Mouse (Mus musculus): ENCODE results near the gene Dlk1. TPM values are rescaled to one million over a fixed set of nuclear protein-coding genes. Genes with fewer than 3 reads are reported as not detected.

Dlk1 gene
- polyA plus RNA-seq, 1 experiment from 2014 or later, result 77.7 TPM

- H3K36me3 ChIP-seq, result no peaks in the 10 kb centered on the region
- 36% methylated on average over 13 of the region's 13 CpGs for WGBS
- no peak overlapping the region for H3K4me3 ChIP-seq
- H3K27ac ChIP-seq (replicated peaks), result peak overlapping the region; percentile 28; the same call in 1 of the 2 replicates
- H3K4me2 ChIP-seq, result no peak overlapping the region
- no peak for ATAC-seq (ENCODE audit: low read depth)
- no peak overlapping the region for H3K9ac ChIP-seq
- peaks cover 59% of the 10 kb centered on the region for H3K27me3 ChIP-seq
- H3K9me3 ChIP-seq, result no peaks in the 10 kb centered on the region
- H3K4me1 ChIP-seq (replicated peaks), result peaks cover 75% of the 10 kb centered on the region
Measured at GRCm38 (mm10) chr12:109442115-109442514, 10.5 kb upstream of the Dlk1 start.

GRCm38 (mm10) chr12:109443276-109443675 is 9.3 kb upstream of the Dlk1 start:
- Histone ChIP-seq H3K9me3 (no peaks in the 10 kb centered on the region), H3K4me1 (replicated peaks) (peaks cover 65% of the 10 kb centered on the region), H3K4me3 (no peak overlapping the region), H3K27me3 (peaks cover 70% of the 10 kb centered on the region), H3K36me3 (no peaks in the 10 kb centered on the region), H3K9ac (no peak overlapping the region), H3K4me2 (no peak overlapping the region), H3K27ac (replicated peaks) (no peak overlapping the region)
- no peak for ATAC-seq (ENCODE audit: low read depth)
- 73% methylated on average over 3 of the region's 3 CpGs for WGBS

DNA sequence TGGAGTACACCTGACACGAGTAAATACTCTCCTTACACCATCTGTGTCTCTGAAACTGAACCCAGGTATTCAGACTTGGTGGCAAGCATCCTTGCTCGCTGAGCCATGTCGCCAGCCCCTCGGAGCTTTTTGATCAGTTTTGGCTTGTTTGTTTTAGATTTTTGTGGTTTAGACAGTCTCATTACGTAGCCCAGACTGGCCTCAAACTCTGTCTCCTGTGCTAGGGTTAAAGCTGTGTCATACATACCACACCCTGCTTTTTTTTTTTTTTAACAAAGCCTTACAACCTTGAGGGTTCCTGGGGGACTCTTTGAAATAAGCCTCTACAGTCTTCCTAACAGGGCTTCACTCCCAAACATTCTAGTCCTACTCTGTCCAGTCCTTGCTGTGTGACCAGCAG is 7.6 kb upstream of the Dlk1 start:
- Histone ChIP-seq H3K27me3 (peaks cover 72% of the 10 kb centered on the region), H3K4me3 (no peak overlapping the region), H3K4me2 (no peak overlapping the region), H3K27ac (replicated peaks) (no peak overlapping the region), H3K4me1 (replicated peaks) (peaks cover 59% of the 10 kb centered on the region), H3K36me3 (no peaks in the 10 kb centered on the region), H3K9ac (no peak overlapping the region), H3K9me3 (no peaks in the 10 kb centered on the region)
- 0 out of 2 replicates have a peak, but pooled peaks have one; percentile 2 for ATAC-seq (ENCODE audit: low read depth)
- 66% methylated on average over 5 of the region's 5 CpGs for WGBS

DNA sequence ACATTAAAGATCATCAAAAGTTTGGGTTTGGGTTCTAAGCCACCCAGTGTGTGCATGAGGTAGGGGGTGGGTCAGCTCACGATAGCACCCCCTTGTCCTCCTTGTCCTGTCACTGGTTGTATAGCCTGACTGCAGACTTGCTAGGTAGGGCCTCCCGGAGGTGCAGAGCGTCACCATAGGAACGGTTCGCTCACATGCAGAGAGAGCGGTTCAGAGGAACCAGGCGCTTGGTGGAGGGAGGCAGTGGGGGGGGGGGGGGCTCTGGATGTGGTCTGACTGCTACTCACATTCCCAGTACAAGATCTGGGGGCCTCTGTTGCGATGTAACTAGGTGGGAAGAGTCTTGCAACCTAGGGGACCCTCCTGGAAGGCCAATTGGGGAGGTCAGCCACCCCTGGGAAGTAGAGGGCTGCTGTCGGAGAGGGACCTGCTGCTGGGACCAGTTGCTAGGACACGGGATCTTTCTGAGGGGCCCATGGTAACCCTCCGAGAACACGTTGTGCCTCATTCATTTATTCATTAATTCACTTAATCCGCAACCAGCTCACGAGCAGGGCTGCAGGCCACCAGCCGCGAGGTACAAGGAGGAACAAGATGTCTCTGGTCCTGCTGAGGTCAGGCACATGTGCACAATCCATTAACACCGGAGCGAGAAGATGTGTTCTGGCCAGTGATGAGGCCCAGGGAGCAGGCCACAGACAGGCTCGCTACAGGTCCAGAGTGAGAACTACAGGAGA is 7.0 kb upstream of the Dlk1 start:
- peaks cover 79% of the 10 kb centered on the region for H3K27me3 ChIP-seq
- H3K36me3 ChIP-seq, result no peaks in the 10 kb centered on the region
- H3K4me3 ChIP-seq, result no peak overlapping the region
- no peak overlapping the region; the same call in 1 of the 2 replicates for H3K27ac ChIP-seq (replicated peaks)
- peak overlapping the region; percentile 17; the same call in 1 of the 2 replicates for H3K9ac ChIP-seq
- 1% methylated on average over 19 of the region's 19 CpGs for WGBS
- H3K4me1 ChIP-seq (replicated peaks), result peaks cover 60% of the 10 kb centered on the region
- no peaks in the 10 kb centered on the region for H3K9me3 ChIP-seq
- peak overlapping the region; percentile 29 for H3K4me2 ChIP-seq
- ATAC-seq (ENCODE audit: low read depth), result 0 out of 2 replicates have a peak, but pooled peaks have one; percentile 43

DNA sequence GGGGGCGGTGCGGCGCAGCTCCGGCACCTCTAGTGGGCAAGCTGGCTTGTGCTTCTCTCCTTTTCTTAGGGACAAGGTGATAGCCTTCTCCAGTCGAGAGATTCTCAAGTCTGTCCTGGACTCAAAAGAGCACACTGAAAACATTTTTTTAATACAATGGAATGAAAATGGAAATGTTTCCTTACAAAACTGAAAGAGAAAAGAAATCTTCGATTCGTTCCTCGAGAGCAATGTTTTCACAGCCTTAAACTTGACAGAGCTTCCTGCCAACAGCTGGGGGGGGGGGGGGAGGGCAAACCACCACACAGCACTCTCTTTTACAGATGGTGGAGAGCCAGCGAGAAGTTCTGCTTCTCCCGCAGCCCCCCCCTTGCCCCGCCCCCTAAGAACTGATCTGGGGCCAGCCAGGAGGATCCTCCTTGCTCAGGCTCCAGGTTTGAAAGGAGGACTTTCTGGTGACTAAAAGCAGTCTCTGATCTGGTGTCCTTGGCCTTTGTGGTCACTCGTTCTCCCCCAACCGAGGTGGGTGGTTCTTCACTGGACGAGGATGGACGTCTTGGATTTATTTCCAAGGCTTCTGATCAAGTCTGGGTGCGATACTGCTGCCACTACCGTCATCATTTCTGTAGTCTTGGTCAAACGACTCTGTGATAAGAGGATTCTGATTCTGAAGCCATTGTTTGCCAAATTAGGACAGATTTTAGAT is 6.2 kb upstream of the Dlk1 start:
- ATAC-seq (ENCODE audit: low read depth), result no peak; the same call in 1 of the 2 replicates
- Histone ChIP-seq H3K4me2 (peak overlapping the region; percentile 29), H3K4me1 (replicated peaks) (peaks cover 56% of the 10 kb centered on the region), H3K9me3 (no peaks in the 10 kb centered on the region), H3K4me3 (no peak overlapping the region), H3K27ac (replicated peaks) (no peak overlapping the region; the same call in 1 of the 2 replicates), H3K36me3 (no peaks in the 10 kb centered on the region), H3K27me3 (peaks cover 81% of the 10 kb centered on the region), H3K9ac (peak overlapping the region; percentile 55; the same call in 1 of the 2 replicates)
- WGBS, result 10% methylated on average over 18 of the region's 18 CpGs

- H3K4me3 ChIP-seq, result peak overlapping the region; percentile 31
- WGBS, result under 1% methylated on average over 30 of the region's 30 CpGs
- peak overlapping the region; percentile 68 for H3K9ac ChIP-seq
- peak; percentile 21; the same call in 1 of the 2 replicates for ATAC-seq (ENCODE audit: low read depth)
- H3K4me2 ChIP-seq, result peak overlapping the region; percentile 65
- no peaks in the 10 kb centered on the region for H3K36me3 ChIP-seq
- peaks cover 87% of the 10 kb centered on the region for H3K27me3 ChIP-seq
- H3K9me3 ChIP-seq, result no peaks in the 10 kb centered on the region
- H3K27ac ChIP-seq (replicated peaks), result peak overlapping the region; percentile 61
- peaks cover 53% of the 10 kb centered on the region for H3K4me1 ChIP-seq (replicated peaks)
Measured at GRCm38 (mm10) chr12:109449421-109450411, 2.9 kb upstream of the Dlk1 start.

- H3K4me3 ChIP-seq, result peak overlapping the region; percentile 48
- WGBS, result under 1% methylated on average over 66 of the region's 96 CpGs
- H3K9ac ChIP-seq, result peak overlapping the region; percentile 73
- H3K36me3 ChIP-seq, result no peaks in the 10 kb centered on the region
- H3K4me2 ChIP-seq, result peak overlapping the region; percentile 85
- peaks cover 67% of the 10 kb centered on the region for H3K4me1 ChIP-seq (replicated peaks)
- H3K27ac ChIP-seq (replicated peaks), result no peak overlapping the region; the same call in 1 of the 2 replicates
- no peaks in the 10 kb centered on the region for H3K9me3 ChIP-seq
- H3K27me3 ChIP-seq, result peaks cover 79% of the 10 kb centered on the region
- peak; percentile 45 for ATAC-seq (ENCODE audit: low read depth)
Measured at GRCm38 (mm10) chr12:109453065-109453997, 708 bp downstream of the Dlk1 start.

DNA sequence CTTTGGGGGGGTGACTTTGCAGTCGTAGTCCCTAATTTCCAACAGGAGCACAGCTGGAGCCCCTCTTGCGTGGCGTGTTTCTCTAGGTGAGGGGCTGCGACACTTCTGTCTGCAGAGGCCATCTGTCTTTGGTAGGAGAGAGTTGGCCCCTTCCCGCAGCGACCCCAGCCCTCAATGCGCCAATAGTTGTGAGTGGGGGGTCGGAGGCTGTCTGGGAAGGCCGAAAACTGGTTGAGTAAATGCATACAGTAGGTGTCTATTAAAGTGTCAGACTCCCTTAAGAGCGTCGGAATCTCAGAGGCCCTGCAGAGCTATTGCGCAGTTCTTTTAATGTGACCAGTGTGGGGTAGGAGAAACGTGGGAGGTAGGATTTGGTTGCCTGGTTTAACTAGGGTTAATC is 1.5 kb downstream of the Dlk1 start:
- Histone ChIP-seq H3K27me3 (peaks cover 75% of the 10 kb centered on the region), H3K27ac (replicated peaks) (no peak overlapping the region), H3K36me3 (no peaks in the 10 kb centered on the region), H3K4me2 (peak overlapping the region; percentile 85), H3K9me3 (no peaks in the 10 kb centered on the region), H3K4me1 (replicated peaks) (peaks cover 74% of the 10 kb centered on the region), H3K9ac (peak overlapping the region; percentile 73), H3K4me3 (peak overlapping the region; percentile 48)
- 11% methylated on average over 13 of the region's 13 CpGs for WGBS
- ATAC-seq (ENCODE audit: low read depth), result no peak

GRCm38 (mm10) chr12:109456531-109457202 is 4.0 kb downstream of the Dlk1 start:
- Histone ChIP-seq H3K4me1 (replicated peaks) (peaks cover 66% of the 10 kb centered on the region), H3K9me3 (no peaks in the 10 kb centered on the region), H3K9ac (peak overlapping the region; percentile 27; the same call in 1 of the 2 replicates), H3K27ac (replicated peaks) (0 out of 2 replicates have a peak overlapping the region, but pooled peaks have one; percentile 13), H3K36me3 (no peaks in the 10 kb centered on the region), H3K27me3 (peaks cover 76% of the 10 kb centered on the region), H3K4me3 (no peak overlapping the region), H3K4me2 (peak overlapping the region; percentile 85)
- WGBS, result 12% methylated on average over 9 of the region's 9 CpGs
- no peak for ATAC-seq (ENCODE audit: low read depth)

GRCm38 (mm10) chr12:109457836-109458235 is 5.2 kb downstream of the Dlk1 start:
- H3K9ac ChIP-seq, result peak overlapping the region; percentile 35
- no peaks in the 10 kb centered on the region for H3K36me3 ChIP-seq
- no peak overlapping the region for H3K4me3 ChIP-seq
- H3K4me1 ChIP-seq (replicated peaks), result peaks cover 62% of the 10 kb centered on the region
- 0 out of 2 replicates have a peak overlapping the region, but pooled peaks have one; percentile 38 for H3K27ac ChIP-seq (replicated peaks)
- H3K4me2 ChIP-seq, result no peak overlapping the region
- H3K27me3 ChIP-seq, result peaks cover 65% of the 10 kb centered on the region
- no peaks in the 10 kb centered on the region for H3K9me3 ChIP-seq
- WGBS, result 25% methylated on average over 8 of the region's 8 CpGs
- no peak for ATAC-seq (ENCODE audit: low read depth)
